Mouse (Mus musculus) thymus, postnatal 14 days (tissue): ENCODE results near the gene Ppp1r12b.

Experiments
- DNase-seq: peaks from one replicate; pipeline ENCODE4 v3.0.0; 2021

Ppp1r12b gene

DNA sequence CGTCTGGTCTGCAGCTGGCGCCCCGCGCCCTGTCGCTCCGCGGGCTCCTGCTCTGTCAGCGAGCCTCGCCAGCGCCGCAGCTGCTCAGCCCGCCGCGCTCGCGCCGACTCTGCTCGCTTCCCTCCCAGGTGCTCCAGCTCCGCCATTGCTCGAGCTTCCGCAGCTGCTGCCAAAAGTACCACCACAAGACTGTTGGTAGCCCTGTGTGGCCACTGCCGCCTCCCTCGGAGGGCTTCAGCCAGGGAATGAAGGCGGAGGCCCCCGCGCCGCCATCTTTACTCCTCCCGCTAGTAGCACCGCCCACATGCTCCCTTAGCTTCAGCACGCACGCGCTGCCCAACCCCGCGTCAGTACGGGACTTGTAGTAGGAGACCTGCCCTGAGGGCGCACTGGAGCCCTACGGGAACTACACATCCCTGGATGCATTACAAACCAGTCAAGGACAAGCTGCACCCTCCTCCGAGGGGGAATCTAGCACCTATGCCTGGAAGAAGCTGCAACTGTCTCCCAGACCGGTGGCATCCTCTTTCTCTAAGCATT, at the start of gene Ppp1r12b:
TSS of gene Ppp1r12b (minus strand) at position 306 of the 540 bp plus-strand sequence.
- DNase-seq: peak; percentile 94

DNA sequence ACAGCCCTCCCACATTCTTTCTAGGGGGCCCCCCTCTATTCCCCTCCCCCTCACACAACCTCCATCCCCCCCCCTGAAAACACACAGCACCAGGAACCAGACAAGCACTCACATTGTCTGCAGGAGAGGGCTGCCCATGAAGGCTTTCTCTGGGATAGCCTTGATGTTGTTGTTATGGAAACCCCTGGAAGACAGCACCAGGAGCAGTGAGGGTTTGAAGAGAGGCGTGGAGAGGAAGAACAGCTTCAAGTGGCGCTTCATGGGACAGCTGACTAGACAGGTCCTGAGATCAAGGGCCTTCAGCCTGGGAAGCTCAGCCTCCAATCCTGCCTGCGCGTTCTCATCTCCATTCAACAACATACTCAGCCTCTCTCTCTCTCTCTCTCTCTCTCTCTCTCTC, 47.6 kb upstream of the Ppp1r12b start:
- no peak for DNase-seq

DNA sequence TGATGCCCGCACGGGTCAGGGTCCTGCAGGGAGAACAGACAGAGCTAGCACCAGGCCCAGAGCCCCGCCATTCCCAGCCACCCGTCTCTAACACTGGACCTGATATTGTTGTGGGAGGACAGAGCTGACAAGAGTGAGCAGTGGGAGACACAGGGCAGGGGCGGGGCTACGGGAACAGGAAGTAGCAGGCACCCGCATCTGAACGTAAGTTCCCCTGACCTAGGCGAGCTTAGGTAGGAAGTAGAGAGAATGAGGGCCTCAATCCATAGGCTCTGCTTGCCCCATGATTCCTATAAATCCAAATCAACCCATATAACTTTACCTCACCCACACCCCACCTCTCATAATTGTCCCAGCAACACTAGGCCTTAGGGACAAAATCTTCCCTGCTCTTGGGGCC, 44.8 kb upstream of the Ppp1r12b start:
- peak; percentile 37 for DNase-seq

DNA sequence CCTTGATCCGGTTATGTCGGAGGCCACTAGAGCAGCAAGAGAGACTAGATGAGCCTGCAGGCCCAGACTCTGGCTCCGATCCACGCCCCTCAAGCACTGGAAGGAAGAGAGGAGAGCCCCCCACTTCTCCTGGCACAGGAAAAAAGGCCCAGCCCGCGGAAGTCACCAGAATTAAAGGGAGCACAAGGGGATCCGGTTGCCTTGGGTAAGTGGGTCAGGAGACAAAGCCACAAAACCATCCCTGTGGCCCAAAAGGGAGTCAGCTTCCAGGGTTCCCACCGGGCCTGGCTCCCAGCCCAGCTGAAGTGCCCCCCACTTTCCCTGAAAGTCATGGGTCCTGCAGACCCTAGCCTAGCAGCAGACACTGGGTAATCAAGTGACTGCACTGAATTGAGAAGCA, 42.5 kb upstream of the Ppp1r12b start:
- DNase-seq: no peak

DNA sequence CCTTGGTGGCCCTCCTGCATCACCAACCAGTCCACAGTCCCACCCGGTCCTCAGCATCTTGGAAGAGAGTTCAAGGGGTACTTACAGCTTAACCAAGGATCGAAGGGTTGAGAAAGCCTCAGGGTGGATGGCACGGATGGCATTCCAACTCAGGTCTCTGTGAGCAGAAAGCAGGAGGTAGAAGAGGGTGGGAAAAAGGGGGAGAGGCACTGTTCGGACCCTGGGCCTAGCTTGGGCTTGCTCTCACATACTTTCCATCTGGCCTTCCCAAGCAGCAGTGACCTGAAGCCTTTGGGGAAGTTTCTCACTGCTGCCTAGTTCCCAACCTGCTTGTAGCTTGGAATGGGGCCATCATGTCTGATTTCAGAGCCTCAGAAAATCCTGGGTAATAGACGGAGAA, 41.8 kb upstream of the Ppp1r12b start:
- no peak for DNase-seq

DNA sequence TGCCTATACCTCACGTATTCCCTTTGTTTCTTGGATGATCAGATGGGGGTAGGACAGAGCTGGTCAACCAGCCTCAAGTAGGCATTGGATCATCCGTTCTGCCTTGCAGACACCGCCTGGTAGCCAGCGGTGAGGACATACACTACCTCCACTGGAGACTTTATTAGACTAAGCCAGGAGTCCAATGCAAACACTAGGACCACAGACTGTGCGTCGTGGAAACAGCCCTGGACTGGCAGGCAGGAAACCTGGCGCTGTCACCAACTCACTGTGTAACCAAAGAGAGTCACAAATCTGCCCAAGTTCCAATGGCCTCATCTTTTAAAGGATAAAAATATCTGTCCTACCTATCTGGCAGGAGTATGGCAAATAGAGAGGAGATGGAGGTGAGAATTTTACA, 40.7 kb upstream of the Ppp1r12b start:
- no peak for DNase-seq

DNA sequence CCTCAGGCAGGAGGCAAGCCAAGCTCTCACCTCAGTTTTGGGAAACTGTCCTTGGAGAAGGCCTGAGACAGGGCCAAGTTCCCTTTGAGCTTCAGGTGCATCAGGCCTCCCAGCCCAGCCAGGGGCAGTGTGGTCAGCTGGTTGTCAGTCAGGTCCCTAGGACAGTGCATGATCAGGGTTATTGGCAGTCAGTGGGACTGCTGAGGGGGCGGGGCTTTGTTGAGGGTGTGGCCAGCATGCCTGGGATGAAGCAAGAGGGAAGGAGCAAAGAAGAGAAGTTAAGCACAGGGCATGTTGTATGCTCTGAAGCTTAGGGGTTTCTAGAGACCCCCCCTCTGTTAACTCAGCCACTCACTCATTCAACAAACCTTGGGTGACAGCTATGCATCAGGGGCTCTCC, 40.2 kb upstream of the Ppp1r12b start:
- no peak for DNase-seq

DNA sequence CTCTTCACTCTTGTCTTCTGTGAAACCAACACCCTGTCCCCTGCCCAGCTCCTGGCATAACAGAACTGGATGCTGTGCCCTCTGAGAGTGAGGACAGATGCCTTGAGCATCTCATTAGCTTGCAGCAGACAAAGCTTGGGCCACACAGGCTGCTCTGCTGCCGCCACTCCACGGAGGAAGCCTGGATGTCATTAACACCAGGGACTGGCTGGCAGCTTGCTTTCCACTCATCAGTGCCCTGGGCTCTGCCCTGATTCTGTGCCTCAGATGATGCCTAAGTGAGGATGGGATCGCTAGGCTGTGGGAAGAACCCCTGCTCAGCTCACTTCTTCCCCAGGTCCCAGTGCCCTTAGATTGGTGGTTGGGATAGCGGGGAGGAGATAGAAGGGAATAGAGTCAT, 39.7 kb upstream of the Ppp1r12b start:
- no peak for DNase-seq

DNA sequence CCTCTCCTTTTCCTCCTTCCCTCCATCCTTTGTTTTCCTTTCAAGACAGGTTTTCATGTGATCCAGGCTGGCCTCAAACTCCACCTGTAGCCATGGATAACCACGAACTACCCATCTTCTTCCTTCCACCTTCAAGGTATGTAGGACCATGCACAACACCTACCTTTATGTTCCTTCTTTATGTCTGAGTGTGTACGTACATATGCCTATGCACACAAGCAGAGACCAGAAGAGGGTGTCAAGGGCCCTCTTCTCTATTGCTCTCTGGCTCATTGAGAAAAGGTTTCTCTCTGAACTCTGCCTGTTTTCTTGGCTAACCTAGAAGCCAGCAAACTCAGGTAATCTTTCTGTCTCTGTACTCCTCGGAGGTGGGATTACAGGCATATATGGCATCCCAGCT, 39.0 kb upstream of the Ppp1r12b start:
- DNase-seq: no peak

DNA sequence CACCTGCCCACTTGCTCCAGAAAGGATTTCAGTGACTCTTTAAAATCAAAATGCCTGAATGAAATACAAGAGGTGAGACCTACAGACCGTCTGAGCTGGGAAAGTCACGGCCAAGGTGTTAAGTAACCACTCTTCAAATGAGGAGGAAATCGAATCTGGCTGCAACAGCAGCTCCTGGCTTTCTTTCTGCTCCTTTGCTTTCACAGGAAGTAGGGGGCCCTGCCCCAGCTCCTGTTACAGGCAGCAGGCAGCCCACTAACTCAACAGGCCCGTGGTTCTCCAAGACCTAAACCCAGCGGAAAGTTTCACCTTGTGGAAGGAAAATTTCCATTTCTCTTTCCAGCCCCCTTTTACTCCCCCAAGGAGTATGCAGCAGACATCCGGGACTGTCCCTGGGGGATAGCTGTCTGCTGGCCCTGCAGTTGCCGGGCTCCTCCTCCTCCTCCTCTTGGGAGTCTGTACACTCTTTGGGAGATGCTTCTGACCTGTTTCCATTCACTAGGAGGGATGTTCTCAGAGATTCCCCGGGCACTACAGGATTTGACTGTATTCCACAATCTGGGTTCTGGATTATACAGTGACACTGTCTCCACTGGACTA, 36.4 kb upstream of the Ppp1r12b start:
- peak; percentile 28 for DNase-seq

DNA sequence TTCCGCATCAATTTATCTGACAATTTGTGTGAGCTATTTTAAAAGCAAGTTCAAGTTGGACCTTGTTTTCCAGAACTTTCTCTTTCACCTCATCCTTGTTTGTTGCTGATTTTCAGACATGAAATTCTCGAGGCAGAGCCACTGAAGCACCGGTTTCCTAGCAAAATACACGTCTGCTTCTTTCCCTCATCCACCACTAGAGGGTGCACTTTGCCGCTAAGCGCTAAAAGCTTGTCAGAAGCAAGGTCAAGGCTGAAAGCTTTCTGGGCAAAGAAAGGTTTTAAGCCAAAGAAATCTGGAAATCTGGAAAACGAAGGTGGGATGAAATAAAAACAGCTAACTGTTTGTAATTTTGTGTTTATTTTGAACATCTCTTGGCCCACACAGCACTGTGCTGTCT, 33.6 kb upstream of the Ppp1r12b start:
- peak; percentile 82 for DNase-seq

DNA sequence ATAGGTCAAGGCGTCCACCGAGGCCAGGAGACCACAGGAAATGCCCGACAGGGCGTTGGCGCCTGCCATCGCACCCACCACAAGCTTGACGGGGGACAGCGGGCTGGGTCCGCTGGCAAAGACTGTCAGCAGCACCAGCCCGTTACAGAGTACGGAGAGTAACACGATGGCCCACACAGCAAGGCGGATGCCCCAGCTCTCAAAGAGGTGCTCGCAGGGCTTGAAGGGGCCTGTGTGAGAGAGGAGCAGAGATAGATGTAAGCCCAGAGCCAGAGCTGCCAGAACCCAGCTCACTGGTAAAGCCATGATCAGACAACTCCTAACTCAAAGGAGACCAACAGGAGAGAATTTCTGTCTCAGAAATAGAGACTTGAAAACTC, 32.2 kb upstream of the Ppp1r12b start:
- DNase-seq: no peak

DNA sequence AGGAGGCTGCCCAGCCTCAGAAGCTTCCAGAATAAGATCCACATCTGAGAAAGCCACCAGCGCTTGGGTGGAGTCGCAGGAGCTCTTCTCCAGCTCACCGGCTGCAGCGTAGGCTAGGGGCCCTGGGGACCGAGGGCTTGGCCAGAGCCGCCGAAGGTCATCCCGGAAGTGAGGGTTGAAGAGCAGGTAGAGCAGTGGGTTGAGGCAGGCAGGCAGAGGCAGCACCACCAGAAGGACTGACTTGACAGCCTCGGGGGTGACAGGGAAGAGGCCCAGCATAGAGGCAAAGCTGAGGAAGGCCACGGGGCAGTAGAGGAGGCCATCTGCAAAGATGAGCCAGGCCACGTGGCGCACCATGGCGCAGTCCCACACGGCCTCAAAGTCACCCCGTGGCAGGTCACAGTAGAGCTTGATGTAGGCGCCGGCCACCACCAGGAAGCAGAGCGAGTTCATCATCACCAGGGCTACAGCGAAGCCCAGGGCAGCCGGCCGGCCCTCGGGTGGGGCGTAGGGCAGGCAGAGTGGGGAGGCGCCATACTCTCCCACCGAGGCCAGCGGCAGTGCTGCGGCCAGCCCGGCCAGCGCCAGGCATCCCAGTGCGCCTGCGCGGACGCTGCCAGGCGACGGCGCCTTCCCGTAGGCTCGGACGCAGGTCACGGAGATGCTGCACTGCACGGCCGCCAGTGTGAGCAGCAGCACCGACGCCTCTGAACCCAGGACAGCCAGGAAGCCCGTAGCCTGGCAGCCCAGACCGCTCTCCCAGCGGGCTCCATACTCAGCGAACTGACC, 31.6 kb upstream of the Ppp1r12b start:
- peak; percentile 23 for DNase-seq

DNA sequence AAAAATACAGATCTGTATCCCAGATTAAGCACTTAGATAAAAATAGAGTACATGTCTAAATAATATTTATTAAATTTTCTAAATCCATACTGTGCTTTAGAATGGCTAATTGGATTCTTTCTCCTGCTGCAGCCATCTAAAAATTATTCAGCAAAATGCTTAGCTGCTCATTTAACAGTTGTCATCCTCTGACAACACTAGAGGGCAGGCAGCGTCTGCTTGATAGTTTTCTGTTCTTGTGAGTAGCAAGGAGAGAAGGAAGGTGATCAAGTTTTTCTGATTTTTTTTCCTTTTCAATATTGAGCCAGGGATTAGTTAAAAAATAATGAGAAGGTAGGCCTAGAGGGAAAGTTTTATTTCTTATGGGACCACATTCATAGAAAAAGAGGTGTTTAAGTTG, 17.2 kb upstream of the Ppp1r12b start:
- DNase-seq: no peak

DNA sequence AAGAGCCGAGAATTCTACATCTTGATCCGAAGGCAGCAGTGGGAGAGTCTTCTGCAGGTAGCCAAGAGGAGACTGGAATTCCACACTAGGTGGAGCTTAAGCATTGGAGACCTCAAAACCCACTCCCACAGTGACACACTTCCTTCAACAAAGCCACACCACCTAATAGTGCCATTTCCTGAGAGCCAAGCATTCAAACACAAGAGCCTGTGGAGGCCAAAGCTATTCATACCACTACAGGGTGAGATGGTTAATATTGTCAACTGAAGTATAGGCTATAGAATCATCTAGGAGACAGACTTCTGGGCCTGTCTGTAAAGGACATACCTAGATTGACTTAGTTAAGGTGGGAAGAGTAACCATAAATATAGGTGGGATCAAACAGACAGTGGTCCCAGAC, 9.7 kb upstream of the Ppp1r12b start:
- DNase-seq: no peak

DNA sequence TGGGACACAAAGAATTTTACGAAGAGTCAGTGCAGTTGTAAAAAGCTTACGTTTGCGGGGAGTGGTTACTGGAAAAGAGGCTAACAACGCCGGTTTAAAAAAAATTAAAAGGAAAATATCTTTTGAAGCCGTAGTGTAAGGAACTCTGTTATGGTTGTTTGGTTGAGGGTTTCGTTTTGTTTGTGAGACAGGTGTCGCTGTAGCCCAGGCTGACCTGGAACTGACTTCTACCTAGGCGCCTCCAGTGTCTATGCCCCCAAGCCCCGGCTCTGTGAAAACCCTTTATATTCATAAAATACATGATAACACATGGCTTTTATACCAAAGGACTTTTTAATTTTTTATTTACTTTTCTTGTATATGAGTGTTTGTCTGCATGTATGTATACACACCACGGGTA, 7.1 kb upstream of the Ppp1r12b start:
- peak; percentile 60 for DNase-seq

DNA sequence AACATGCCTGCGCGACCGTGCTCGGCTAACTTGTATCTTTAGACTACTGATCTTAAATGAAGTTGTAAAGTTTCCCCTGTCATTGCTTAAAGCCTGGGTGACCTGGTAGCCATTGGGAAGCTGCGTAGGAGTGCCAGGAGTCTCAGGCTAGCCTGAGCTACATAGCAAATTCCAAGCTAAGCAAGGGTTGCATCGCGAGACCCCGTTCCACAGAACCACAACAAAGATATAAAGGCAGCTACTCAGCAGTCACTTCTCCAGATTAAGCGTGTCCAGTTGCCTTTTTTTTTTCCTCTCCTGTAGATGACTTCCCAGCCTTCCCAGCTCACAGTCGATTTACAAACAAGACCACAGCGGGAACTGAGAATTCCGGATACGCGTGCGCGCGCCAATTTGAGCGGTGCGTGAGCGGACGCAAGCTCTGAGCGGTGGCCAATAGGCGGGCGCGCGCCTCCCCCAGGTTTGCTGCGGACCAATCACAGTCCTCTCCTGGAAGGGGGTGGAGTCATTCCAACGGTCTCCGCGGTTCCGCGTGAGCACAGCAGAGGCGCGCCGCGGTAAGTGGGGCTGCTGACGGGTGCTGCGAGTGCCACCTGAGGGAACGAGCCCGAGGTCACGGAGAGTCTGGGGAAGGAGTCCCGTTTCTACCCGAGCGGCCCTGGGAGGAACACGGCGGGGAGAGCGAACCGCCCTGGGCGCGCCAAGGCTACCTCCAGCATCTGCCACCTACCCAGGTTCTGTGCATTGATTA, 6.5 kb upstream of the Ppp1r12b start, which contains the start of gene Ube2t:
TSS of gene Ube2t (plus strand) at position 513 of the 751 bp plus-strand sequence.
- peak; percentile 98 for DNase-seq

DNA sequence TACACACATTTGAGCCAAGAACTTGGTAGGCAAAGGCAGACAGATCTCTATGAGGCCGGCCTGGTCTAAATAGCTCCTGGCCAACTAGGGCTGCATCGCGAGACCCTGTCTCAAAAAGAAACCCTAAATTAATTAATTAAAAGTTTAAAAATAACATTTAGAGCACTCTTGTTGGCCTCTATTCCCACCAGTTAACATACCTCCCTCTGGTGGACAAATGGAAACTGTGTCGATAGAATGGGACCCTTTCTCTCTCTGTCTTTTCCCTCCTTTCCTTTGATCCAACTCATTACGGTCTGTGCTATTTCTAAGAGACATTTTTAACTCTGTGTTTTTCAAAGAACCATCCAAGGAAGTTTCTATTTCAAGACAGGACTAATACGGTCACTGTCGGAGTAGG, 4.9 kb upstream of the Ppp1r12b start:
- no peak for DNase-seq

DNA sequence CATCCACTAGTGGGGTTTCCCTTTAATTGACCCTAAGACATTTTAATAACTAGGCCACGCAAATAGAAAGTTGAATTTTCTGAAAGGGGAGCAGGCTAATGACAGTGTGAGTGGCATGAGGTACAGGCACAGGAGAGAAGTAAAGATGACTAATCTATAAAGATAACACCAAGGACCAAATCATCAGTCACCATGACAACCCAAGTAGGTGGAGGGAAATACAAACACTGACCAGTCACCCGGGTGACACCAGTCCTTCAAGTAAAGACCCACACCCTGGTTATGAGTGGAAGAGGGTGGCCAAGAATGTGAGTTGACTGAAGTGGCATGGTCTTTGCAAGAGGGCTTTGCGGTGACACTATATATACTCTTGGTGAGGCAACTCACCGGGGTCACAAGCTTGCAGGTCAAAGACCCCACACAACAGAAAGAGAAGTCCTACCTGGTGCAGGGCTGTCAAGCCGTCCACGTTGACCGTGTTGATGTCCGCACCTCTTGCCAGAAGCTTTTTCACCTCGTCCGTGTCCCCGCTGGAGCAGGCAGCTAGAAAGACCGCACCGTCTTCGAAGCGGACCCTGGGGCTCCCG, 599 bp downstream of the Ppp1r12b start:
- no peak for DNase-seq

DNA sequence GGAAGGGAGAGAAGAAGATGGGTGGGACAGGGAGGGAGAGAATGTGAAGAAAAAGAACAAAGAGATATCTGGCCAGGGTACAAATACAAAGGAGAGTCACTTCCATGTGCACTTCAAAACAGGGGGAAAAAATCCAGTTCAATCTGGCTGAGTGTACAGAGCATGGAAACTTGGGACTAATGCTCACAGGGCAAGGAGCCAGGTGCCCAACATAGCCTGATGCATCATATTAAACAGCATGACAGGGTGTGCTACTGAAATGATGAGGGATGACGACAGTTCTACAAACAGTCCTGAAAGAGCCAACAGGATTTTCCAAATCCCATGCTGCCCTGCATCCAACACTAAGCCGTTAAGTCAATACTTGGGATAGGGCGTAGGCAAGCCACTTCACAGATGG, 5.8 kb downstream of the Ppp1r12b start:
- no peak for DNase-seq

DNA sequence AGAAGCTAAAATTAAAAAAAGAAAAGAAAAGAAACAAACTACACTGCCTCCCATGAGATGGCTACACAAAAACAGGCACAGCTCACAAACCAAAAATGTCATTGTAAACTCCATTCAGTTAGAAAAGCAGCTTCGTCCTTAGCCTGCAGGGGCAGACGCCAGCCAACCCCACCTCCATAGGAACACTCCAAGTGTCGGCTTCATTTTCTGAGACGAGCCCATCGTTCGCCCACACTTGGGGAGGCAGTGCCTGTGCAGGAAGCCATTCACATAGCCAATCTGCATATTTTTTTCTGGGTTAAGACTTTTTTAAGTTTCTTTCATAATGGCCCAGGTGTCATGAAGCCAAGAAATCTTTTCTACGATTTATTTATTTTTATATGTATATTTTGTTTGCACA, 8.2 kb downstream of the Ppp1r12b start:
- no peak for DNase-seq

DNA sequence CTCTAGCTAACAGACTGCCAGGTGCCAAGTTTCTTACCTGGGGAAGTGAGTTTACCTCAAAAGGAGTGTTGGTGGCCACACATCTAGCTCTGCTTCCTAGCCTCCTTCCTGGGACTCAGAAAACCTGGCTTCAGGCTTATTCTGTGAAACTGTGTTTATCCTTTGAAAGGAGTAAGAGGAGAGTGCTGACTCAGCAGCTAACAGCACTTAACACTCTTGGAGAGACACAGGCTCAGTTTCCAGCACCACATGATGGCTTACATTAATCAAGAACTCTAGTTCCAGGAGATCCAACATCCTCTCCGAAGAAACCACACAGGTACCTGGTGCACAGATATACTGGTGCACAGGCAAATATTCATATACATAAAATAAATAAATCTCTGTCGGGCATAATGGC, 12.8 kb downstream of the Ppp1r12b start:
- no peak for DNase-seq

DNA sequence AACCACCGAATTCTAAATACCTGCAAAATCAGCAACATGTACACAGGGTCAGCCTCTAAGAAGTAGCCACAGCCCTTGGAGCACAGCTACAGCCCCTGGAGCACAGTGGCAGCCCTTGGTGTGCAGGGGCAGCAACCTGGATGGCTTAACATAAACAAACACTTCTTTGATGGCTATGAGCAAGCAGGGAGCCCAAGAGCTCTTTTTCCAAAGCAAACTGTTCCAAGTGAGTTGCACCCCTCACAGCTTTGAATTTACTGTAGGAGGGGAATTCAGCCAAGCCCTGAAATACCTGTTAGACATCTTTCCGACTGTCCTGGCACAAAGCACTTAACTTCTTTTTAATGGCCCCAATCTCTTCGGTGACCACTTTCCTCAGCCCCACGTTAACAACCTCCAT, 14.9 kb downstream of the Ppp1r12b start:
- DNase-seq: no peak
